Mouse (Mus musculus): ENCODE measurements around the gene Fam53a. TPM values are rescaled to one million over a fixed set of nuclear protein-coding genes. Genes with fewer than 3 reads are reported as not detected.

Fam53a gene
- polyA plus RNA-seq (2016; fragmentation: Nextera tagmentation; extraction: Ambion mirVana): 78.2 and 79.9 TPM in 2 replicates

GRCm38 (mm10) chr5:33629301-33629987 lies at the start of gene Fam53a, which contains the start of gene Gm9903:
Gene Fam53a, minus strand, starts transcription at chr5:33629635.
Gene Gm9903, plus strand, starts transcription at chr5:33629925.
- DNase-seq (ENCODE audit: low spot score): peak; percentile 100
- under 1% methylated on average over 99 of the region's 99 CpGs for WGBS
- no peaks in the 10 kb centered on the region for H3K27me3 ChIP-seq (replicated peaks; ENCODE audit: low read depth, poor library complexity, severe bottlenecking)
- H3K27ac ChIP-seq (replicated peaks): peak within 1 kb of the TSS; percentile 94
- peak within 1 kb of the TSS; percentile 92 for H3K4me3 ChIP-seq
- no peaks in the 10 kb centered on the region for H3K9me3 ChIP-seq
- H3K36me3 ChIP-seq (replicated peaks): peaks cover 18% of the 10 kb centered on the region
- peaks cover 30% of the 10 kb centered on the region for H3K4me1 ChIP-seq

GRCm38 (mm10) chr5:33678244-33678643 lies 48.8 kb upstream of the Fam53a start:
- H3K4me3 ChIP-seq: no peak overlapping the region
- DNase-seq (ENCODE audit: low spot score): no peak
- H3K27me3 ChIP-seq (replicated peaks; ENCODE audit: low read depth, poor library complexity, severe bottlenecking): no peaks in the 10 kb centered on the region
- 85% methylated on average over 5 of the region's 5 CpGs for WGBS
- H3K9me3 ChIP-seq: no peaks in the 10 kb centered on the region
- H3K4me1 ChIP-seq: peaks cover 13% of the 10 kb centered on the region
- H3K36me3 ChIP-seq (replicated peaks): peaks cover 14% of the 10 kb centered on the region
- H3K27ac ChIP-seq (replicated peaks): no peak overlapping the region

- Histone ChIP-seq H3K9me3 (no peaks in the 10 kb centered on the region), H3K27me3 (replicated peaks; ENCODE audit: low read depth, poor library complexity, severe bottlenecking) (no peaks in the 10 kb centered on the region), H3K4me3 (no peak overlapping the region), H3K27ac (replicated peaks) (no peak overlapping the region), H3K4me1 (peaks cover 11% of the 10 kb centered on the region), H3K36me3 (replicated peaks) (peaks cover 36% of the 10 kb centered on the region)
- peak; percentile 72 for DNase-seq (ENCODE audit: low spot score)
- WGBS: 0% methylated on average over 1 of the region's 1 CpGs
These were observed 46.5 kb upstream of the Fam53a start for GRCm38 (mm10) chr5:33675964-33676363.

DNA sequence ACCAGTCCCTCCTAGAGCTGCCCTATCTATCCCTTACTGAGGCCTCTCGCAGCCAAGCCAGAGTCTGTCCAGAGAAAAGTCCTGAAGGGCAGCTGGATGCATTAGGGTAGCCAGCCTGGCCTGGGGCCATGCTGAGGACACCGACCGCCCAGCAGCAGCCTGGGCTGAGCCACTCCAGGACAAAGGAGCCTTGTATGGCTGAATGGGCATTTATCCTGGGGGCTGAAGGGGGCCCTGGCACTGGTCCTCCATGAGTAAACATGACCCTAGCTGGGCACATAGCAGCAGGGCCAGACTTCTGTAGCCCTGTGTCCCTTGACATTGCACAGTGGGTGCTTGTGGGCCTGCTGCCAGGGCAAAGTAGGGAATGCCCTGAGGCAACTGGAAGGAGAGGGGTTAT lies 45.0 kb upstream of the Fam53a start:
- Histone ChIP-seq H3K27ac (replicated peaks) (peak overlapping the region; percentile 44), H3K4me1 (peaks cover 10% of the 10 kb centered on the region), H3K36me3 (replicated peaks) (peaks cover 52% of the 10 kb centered on the region), H3K9me3 (no peaks in the 10 kb centered on the region), H3K27me3 (replicated peaks; ENCODE audit: low read depth, poor library complexity, severe bottlenecking) (no peaks in the 10 kb centered on the region), H3K4me3 (no peak overlapping the region)
- no peak for DNase-seq (ENCODE audit: low spot score)
- WGBS: 58% methylated on average over 3 of the region's 3 CpGs

- no peaks in the 10 kb centered on the region for H3K27me3 ChIP-seq (replicated peaks; ENCODE audit: low read depth, poor library complexity, severe bottlenecking)
- DNase-seq (ENCODE audit: low spot score): no peak
- H3K9me3 ChIP-seq: no peaks in the 10 kb centered on the region
- peaks cover 79% of the 10 kb centered on the region for H3K36me3 ChIP-seq (replicated peaks)
- 88% methylated on average over 5 of the region's 5 CpGs for WGBS
- no peak overlapping the region for H3K27ac ChIP-seq (replicated peaks)
- no peak overlapping the region for H3K4me3 ChIP-seq
- H3K4me1 ChIP-seq: peaks cover 10% of the 10 kb centered on the region
These were observed 42.2 kb upstream of the Fam53a start for GRCm38 (mm10) chr5:33671659-33672058.

- no peak for DNase-seq (ENCODE audit: low spot score)
These were observed 38.8 kb upstream of the Fam53a start for GRCm38 (mm10) chr5:33668223-33668622.

DNA sequence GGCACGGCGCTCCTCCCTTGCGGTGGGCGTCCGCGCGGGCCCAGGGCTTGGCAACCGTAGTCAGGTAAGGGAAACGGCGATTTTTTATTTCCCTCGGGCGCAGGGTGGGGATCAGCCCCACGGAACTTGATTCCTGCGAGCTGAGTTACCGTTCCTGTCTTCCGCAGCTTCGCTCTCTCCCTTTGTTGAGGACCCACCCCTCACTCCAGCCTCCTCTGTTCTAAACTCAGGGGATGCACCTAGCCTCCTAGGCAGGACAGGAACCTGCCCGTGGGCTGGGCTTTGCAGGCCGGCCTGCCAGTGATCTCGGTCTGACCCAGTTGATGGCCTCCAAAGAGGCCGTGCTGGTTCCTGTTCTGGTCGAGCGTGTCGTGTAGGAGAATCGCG lies 29.2 kb upstream of the Fam53a start:
- WGBS: under 1% methylated on average over 26 of the region's 26 CpGs
- H3K36me3 ChIP-seq (replicated peaks): peaks cover 57% of the 10 kb centered on the region

More at GRCm38 (mm10) chr5:33668223-33668622, 38.8 kb upstream of the Fam53a start:
- 0 out of 2 replicates have a peak, but pooled peaks cover 3% of the 10 kb centered on the region for H3K4me1 ChIP-seq
- H3K9me3 ChIP-seq: no peaks in the 10 kb centered on the region
- H3K27me3 ChIP-seq (replicated peaks; ENCODE audit: low read depth, poor library complexity, severe bottlenecking): no peaks in the 10 kb centered on the region
- no peak overlapping the region for H3K4me3 ChIP-seq
- H3K36me3 ChIP-seq (replicated peaks): peaks cover 98% of the 10 kb centered on the region
- no peak overlapping the region for H3K27ac ChIP-seq (replicated peaks)

GRCm38 (mm10) chr5:33657787-33658663 lies 28.6 kb upstream of the Fam53a start, which contains the start of the genes Tacc3 and Tmem129:
Gene Tacc3, plus strand, starts transcription at chr5:33658128.
Gene Tmem129, minus strand, starts transcription at chr5:33658416.
- H3K27me3 ChIP-seq (replicated peaks; ENCODE audit: low read depth, poor library complexity, severe bottlenecking): no peaks in the 10 kb centered on the region
- peaks cover 58% of the 10 kb centered on the region for H3K36me3 ChIP-seq (replicated peaks)
- H3K4me3 ChIP-seq: peak within 1 kb of the TSS; percentile 78
- WGBS: under 1% methylated on average over 60 of the region's 60 CpGs
- H3K4me1 ChIP-seq: peaks cover 41% of the 10 kb centered on the region
- peak; percentile 98 for DNase-seq (ENCODE audit: low spot score)
- no peaks in the 10 kb centered on the region for H3K9me3 ChIP-seq
- H3K27ac ChIP-seq (replicated peaks): peak within 1 kb of the TSS; percentile 96

More for the DNA sequence above, 29.2 kb upstream of the Fam53a start:
- Histone ChIP-seq H3K27me3 (replicated peaks; ENCODE audit: low read depth, poor library complexity, severe bottlenecking) (no peaks in the 10 kb centered on the region), H3K4me1 (peaks cover 41% of the 10 kb centered on the region), H3K27ac (replicated peaks) (peak overlapping the region; percentile 96), H3K4me3 (peak overlapping the region; percentile 78), H3K9me3 (no peaks in the 10 kb centered on the region)
- DNase-seq (ENCODE audit: low spot score): no peak

DNA sequence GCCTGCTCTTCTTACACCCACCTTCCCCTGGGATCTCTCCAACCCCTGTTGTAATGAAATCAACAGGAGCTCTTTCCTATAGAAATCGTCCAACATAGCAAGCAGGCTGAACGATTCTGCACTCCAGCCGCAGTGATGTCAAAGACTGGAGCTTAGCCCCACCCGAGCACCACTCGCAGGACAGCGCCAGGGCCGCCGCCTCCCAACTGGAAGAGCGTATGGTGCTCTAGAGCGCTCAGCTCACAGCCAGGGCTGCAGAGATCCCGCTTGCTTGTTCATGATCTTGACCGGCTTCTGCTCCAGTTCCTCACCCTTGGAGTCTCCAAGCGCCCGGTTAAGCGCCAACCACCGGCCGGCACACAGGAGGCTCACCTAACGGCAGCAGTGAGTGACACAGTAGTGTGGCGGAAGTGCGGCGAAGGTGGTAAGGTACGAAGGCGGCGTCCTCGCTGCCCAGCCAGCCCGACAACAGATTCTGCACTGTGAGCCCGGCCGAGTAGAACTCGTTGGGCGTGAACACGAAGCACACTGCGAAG lies 27.9 kb upstream of the Fam53a start:
- H3K4me1 ChIP-seq: peaks cover 46% of the 10 kb centered on the region
- H3K9me3 ChIP-seq: no peaks in the 10 kb centered on the region
- no peaks in the 10 kb centered on the region for H3K27me3 ChIP-seq (replicated peaks; ENCODE audit: low read depth, poor library complexity, severe bottlenecking)
- H3K36me3 ChIP-seq (replicated peaks): peaks cover 52% of the 10 kb centered on the region
- peak overlapping the region; percentile 96 for H3K27ac ChIP-seq (replicated peaks)
- no peak for DNase-seq (ENCODE audit: low spot score)
- peak overlapping the region; percentile 78 for H3K4me3 ChIP-seq
- WGBS: under 1% methylated on average over 32 of the region's 32 CpGs

DNA sequence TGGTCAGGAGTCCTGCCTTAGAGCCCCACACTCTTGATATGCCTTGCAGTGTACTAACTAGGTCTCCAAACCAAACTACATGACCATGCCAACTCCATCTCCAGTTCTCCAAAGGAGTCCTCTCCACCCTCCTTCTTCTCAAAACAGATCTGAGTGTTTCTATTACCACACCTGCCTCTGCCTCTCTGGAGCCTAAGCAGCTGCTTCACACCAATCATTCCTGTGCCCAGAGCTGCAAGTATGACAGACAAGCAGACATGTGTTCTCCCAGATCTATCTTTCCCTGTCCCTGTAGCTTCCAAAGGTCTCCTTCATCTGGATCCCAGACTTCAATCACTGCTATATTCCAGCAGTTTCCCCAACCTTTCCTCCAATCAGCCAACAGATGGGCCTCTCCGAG lies 27.3 kb upstream of the Fam53a start:
- H3K4me1 ChIP-seq: peaks cover 48% of the 10 kb centered on the region
- peak overlapping the region; percentile 96; the same call in 1 of the 2 replicates for H3K27ac ChIP-seq (replicated peaks)
- 39% methylated on average over 1 of the region's 1 CpGs for WGBS
- peak overlapping the region; percentile 78 for H3K4me3 ChIP-seq
- no peaks in the 10 kb centered on the region for H3K9me3 ChIP-seq
- DNase-seq (ENCODE audit: low spot score): no peak
- peaks cover 49% of the 10 kb centered on the region for H3K36me3 ChIP-seq (replicated peaks)
- no peaks in the 10 kb centered on the region for H3K27me3 ChIP-seq (replicated peaks; ENCODE audit: low read depth, poor library complexity, severe bottlenecking)

GRCm38 (mm10) chr5:33655251-33655840 lies 25.9 kb upstream of the Fam53a start:
- 92% methylated on average over 10 of the region's 10 CpGs for WGBS
- Histone ChIP-seq H3K27ac (replicated peaks) (no peak overlapping the region), H3K4me3 (peak overlapping the region; percentile 31; the same call in 1 of the 2 replicates), H3K9me3 (no peaks in the 10 kb centered on the region), H3K4me1 (peaks cover 54% of the 10 kb centered on the region), H3K36me3 (replicated peaks) (peaks cover 37% of the 10 kb centered on the region), H3K27me3 (replicated peaks; ENCODE audit: low read depth, poor library complexity, severe bottlenecking) (no peaks in the 10 kb centered on the region)
- no peak for DNase-seq (ENCODE audit: low spot score)

- no peak overlapping the region for H3K27ac ChIP-seq (replicated peaks)
- DNase-seq (ENCODE audit: low spot score): no peak
- H3K27me3 ChIP-seq (replicated peaks; ENCODE audit: low read depth, poor library complexity, severe bottlenecking): no peaks in the 10 kb centered on the region
- peaks cover 42% of the 10 kb centered on the region for H3K36me3 ChIP-seq (replicated peaks)
- 94% methylated on average over 13 of the region's 13 CpGs for WGBS
- H3K4me1 ChIP-seq: peaks cover 54% of the 10 kb centered on the region
- no peaks in the 10 kb centered on the region for H3K9me3 ChIP-seq
- H3K4me3 ChIP-seq: no peak overlapping the region; the same call in 1 of the 2 replicates
These were observed 25.0 kb upstream of the Fam53a start for GRCm38 (mm10) chr5:33654424-33654823.
